Mouse (Mus musculus) left cerebral cortex, adult 11 months (tissue): ENCODE data around the gene 9430007A20Rik.
"Not testable (repeated sequence)": the region's sequence is repeated elsewhere in the genome, so short reads cannot be mapped to it uniquely, and the experiment has no call there.

ENCODE experiments used
- DNase-seq: peaks from one replicate; pipeline ENCODE4 v3.0.0; 2022; ENCODE audit warnings: low spot score

9430007A20Rik gene

DNA sequence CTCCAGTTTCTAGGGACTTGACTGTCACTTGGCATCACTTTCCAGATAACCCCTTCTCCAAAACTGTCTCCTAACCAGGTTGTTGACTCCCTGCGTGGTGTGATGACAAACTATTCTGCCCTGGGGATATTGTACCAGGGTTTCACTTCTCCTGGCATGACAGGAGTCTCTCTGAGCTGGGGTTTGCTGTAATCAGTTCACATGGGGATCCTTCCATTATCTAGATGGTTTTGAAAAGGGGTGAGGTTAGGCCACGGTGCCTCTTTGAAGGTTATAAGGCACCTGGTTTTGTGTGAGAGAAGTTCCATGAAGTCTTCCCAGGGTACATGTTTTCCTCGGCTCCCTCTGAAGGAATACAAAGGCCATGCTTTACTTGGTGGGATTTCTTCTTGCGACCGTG lies at the start of gene 9430007A20Rik:
TSS of gene 9430007A20Rik (plus strand) at position 301 of the 400 bp plus-strand sequence.
- DNase-seq: no peak

DNA sequence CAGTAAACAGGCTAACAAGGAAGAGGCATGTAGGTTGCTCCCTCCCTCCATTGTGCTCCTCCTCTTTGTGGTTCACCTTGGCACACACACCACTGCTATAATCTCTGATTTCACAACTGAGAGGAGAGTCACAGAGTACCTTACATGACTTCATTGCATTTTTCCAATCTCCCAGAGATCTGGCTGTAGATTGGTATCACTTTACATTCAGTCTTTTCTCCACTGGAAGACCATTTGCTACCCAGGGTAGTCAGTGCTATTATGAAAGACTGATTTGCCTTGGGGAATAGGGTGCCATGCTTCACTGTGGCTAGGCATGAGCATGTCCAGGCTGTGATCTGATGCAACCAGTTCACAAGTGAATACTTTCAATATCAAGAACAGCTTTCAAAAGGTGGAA lies 26.3 kb upstream of the 9430007A20Rik start:
- no peak for DNase-seq

DNA sequence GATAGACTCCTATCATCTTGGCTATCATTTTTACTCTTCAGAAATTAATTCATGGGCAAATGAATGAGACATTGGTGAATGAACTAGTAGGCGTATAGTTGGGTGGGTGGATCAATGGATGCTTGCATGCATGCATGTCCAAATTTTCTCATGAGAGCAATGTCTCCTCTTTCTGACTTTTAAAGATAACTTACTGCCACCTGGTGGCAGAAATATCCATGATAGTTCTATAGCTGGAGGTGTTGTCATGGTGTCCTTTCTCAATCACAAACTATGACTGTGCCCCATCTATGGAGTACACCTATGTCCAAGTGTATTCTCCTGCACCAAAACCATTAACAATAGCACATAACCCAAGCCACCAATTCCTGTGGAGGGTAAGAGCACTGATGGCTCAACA lies 13.1 kb upstream of the 9430007A20Rik start:
- DNase-seq: no peak

DNA sequence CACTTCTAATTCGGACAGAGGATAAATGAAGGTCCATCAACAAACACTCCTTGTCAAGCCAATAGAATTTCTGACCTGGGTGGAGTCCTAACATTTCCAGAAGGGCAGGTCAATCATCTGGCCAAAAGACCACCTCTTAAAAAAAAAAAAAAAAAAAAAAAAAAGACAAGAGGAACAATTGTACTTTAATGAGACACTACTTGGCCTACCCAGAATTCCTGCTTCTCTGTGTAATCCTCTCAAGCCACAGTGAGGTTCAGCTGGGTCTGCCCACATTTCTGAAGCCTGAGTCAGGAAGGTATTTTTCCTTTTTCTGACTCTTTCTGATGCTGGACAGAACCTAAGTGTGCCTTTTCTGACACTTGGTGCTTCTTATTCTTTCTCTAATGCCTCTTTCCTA lies 25.1 kb downstream of the 9430007A20Rik start:
- DNase-seq: no peak

DNA sequence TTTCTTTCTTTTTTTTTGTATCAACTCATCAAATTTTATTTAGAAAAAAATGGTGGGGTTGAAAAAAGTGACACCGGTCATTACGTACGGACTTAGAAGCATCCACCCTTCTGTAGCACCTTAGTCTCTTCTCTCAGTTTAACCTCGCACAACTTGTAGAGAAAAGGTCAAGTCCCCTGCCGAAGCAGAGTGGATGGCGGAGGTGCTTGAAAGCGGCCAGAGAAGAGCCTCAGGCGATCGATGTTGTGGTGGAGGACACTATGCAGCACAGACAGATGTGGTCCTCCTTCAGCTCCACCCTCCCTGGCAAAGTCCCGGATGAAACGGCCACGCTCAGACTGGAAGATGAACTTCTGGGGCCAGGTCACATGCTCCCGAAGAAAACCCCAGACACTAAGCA lies 25.7 kb downstream of the 9430007A20Rik start:
- not testable (repeated sequence) for DNase-seq

DNA sequence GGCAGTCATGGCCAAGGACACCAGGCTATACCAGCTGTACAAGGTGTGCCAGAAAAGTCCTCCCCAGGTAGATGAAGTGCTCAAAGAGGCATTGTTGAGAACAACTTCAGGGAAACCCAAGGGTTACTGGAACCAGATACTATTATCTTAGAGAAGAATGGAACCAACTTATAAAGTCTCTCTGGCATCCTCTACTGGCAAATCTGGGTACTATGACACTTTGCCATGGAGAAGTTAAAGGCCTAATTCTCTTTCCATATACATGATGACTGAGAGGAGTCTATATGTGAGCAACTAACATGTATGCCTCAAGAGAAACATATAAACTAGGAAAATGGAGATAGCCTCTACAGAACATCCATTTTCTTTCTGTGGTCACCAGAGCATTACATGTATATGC lies 31.5 kb downstream of the 9430007A20Rik start:
- DNase-seq: no peak

DNA sequence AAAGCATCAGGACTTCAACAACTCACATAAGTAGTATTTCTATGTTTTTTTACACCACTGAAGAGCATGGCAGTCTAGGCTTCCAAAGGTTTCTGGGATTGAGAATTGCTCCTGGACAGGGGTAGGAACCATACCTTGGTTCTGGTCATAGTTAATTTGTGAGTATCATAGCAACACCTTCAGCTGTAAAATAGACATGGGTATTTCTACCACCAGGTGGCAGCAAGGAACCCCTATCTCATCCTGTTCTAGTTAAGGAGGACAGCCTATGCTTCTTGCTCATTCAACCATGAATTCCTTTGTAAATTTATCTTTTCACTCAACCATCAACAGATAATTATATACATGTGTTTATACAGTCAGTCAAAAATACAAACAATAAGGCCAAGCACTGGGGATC lies 40.2 kb downstream of the 9430007A20Rik start:
- DNase-seq: no peak

DNA sequence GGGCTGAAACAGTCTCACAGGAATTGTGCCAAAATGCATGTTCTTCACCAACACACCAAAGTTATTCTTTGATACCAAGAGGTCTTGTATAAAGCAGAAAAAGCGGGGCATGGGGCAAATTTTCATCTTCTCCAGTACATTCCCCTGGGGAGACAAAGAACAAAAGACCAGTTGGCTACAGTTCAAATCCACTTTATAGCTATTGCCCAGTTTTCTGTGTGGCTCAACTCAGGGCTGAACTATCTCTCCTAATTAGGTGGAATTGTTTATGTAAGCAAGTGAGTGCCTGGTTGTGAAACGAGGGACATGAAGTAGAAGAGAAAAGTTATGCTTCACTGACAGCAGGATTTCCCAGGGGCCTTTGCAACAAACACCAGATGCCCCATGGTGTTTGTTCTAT lies 41.6 kb downstream of the 9430007A20Rik start:
- DNase-seq: no peak

DNA sequence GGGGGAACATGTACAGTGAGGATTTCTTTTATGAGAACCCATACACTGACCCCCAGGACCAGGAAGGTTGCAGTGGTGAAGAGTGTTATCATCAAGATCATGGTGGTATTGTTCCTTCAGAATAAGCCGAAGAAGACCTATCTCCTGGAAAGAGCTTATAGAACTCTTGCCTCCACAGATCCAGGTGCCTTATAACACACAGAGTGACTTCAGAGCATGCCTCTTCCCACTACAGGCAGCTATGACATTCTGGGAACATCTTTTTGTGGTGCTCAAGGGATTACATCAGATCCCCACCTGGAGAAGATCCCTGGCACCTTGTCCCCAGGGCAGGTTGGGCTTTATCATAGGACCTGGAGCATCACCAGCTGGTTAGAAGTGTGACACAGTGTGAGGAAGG lies 45.4 kb downstream of the 9430007A20Rik start, which contains the start of gene Gm13124:
TSS of gene Gm13124 (minus strand) at position 101 of the 400 bp plus-strand sequence.
- DNase-seq: no peak

DNA sequence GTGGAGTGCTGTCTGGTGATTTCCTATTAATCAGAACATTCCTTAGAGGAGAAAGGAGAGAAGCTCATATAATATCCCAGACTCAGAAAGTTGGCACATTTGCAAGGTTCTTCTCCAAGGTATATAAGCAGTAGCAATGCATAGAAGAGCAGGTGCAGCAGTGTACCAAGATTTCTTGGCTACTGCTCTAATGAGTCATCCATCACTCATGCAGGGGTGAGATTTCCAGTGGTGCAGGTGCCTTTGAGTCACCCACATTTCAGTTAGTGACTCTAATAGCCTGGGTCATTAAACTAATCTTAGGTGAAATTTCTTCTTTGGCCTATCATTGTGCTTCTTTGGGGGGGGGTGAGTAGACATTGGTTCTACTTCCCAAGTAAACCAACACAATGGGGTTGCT lies 48.1 kb downstream of the 9430007A20Rik start:
- no peak for DNase-seq
